Mouse (Mus musculus) frontal cortex, postnatal 14 days (tissue): Measurements from ENCODE around the gene Hoxc4.

Experiments
- DNase-seq, 2 experiments: peaks; one replicate each; pipeline ENCODE4 v3.0.0; 2022; ENCODE audit warnings: low spot score in 2 of 2

The Hoxc4 gene

DNA sequence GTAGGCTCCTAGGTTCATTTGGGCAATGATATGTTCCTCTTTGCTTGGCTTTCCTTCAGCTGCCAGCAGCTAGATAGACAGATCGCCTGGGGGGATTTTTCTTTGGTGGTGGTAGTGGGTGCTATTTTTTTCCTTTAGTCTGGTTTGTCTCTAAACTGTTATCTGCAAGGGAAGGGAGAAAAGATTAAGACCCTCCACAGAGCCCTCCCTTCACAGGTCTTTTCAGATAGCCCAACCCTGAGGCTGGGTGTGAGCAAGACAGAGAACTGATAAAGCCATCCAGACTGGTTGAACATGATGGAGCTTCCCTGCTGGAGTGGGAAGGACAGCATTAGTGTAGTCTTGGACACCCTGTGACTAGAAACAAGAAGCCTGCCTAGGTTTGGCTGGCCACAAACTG is 64.9 kb downstream of the Hoxc4 start:
- DNase-seq: no peak

DNA sequence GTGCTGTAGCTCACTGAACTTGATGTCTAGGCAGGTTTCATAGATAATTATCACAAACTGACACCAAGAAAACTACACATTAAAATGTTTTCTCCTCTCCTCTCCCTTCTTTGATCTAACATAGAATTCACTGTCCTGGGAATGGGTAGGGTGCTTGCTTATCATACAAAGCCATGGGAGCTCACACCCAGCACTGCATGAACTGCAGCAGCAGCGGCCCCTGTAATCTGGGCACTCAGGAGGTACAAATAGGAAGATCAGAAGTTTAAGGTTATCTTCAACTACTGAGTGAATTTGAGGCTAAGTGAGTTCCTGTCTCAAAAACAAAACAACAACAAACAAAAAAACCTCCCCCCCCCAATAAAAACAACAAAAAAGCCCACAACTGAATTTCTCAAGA is 66.2 kb downstream of the Hoxc4 start:
- no peak for DNase-seq

DNA sequence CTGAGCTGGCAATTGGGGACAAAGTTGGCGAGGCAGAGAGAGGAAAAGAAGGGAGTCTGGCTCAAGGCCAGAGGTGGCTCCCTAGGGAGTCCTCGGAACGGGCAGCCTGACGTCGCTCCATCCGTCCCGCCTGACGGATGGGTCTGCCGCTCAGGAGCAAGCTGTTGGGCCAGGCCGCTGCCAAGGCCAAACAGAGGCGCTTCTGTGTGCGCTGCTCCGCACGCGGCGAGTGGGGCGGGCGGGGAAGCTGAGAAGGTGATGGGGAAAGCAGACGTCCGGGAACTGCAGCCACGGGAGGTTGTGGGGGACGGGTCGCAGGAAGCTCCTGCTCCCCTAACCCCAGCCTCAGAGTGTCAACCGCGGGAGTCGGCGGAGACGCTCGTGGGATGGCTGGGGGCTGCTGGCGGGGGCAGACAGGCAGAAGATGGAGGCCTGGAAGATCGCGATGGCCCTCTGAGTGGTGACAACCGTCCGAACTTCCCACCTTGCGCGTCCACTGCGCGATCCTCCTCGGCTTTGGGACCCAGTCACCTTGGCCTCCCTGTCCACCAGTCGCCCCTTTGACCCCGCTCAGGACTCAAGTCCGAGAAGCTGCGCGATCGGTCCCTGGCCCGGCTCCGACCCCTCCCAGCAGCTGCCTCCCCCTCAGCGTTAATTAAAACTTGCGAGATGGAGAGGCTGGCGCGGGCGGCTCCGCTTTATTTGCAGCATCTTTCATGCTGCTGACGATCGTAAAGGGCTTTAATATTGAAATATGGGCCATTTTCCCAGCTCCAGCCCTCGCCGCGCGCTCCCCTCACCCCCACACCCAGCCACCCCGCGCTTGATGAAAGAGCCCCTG is 67.3 kb downstream of the Hoxc4 start:
- DNase-seq: no peak
